28 mouse cellular contexts compared by ENCODE assay signal in the genomic region with DNA sequence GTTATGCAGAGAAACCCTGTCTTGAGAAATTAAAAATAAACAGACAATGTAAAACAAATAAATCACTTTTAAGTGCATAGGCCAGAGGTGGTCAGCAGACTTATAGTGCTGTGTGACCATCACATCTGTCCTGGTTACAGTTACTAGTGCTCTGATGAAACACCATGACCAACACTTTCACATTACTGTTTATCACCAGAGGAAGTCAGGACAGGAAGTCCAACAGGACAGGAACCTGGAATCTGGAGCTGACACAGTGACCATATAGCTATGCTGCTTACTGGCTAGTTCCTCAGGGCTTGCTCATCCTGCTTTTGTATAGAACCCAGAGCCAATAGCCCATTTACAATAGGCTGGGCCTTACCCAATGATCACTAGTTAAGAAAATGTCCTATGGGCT. TPM values are rescaled to one million over a fixed set of nuclear protein-coding genes. Genes with fewer than 3 reads are reported as not detected.
A peak's percentile ranks its signal among the peaks of the same experiment; 100 is the strongest.
DNase-seq lines count a peak whose midpoint lies in the region; ATAC-seq lines count a peak whose summit lies in the region.
"Had no signal": no experiment of that assay in that cellular context is flagged by ENCODE, and none has a peak within 500 bp of the region (broad histone marks: within the 10 kb centered on the region; RNA-seq: fewer than 3 reads in every experiment).

No protein-coding gene starts in this region.

- H3K4me1 ChIP-seq in liver, embryonic 13.5 days (replicated peaks), result peaks cover 91% of the 10 kb centered on the region
- peaks cover 37% of the 10 kb centered on the region for H3K4me1 ChIP-seq in liver, embryonic 11.5 days (replicated peaks; ENCODE audit: control insufficient read depth, insufficient read depth, low read length)
- peaks cover 94% of the 10 kb centered on the region for H3K4me1 ChIP-seq in liver, embryonic 15.5 days (replicated peaks)
- peaks cover 14% of the 10 kb centered on the region for H3K4me1 ChIP-seq in hindbrain, embryonic 16.5 days (ENCODE audit: control insufficient read depth, insufficient read depth, low read depth, low read length)

- no peaks in the 10 kb centered on the region for H3K36me3 ChIP-seq in liver, embryonic 13.5 days
- no peaks in the 10 kb centered on the region for H3K36me3 ChIP-seq in liver, embryonic 11.5 days (ENCODE audit: control insufficient read depth, insufficient read depth, low read length)
- H3K36me3 ChIP-seq in liver, embryonic 15.5 days (replicated peaks), result no peaks in the 10 kb centered on the region
- no peaks in the 10 kb centered on the region for H3K36me3 ChIP-seq in hindbrain, embryonic 16.5 days (ENCODE audit: control insufficient read depth, insufficient read depth, low read length)
- H3K36me3 ChIP-seq: heart, embryonic 13.5 days; limb, embryonic 13.5 days; midbrain, embryonic 12.5 days; neural tube, embryonic 13.5 days had no signal

- 0 out of 2 replicates have a peak overlapping the region, but pooled peaks have one; percentile 61 for H3K9ac ChIP-seq in liver, embryonic 13.5 days
- no peak overlapping the region for H3K9ac ChIP-seq in liver, embryonic 11.5 days (ENCODE audit: low read depth, low read length)
- H3K9ac ChIP-seq in liver, embryonic 15.5 days, result no peak overlapping the region
- no peak overlapping the region for H3K9ac ChIP-seq in hindbrain, embryonic 16.5 days (ENCODE audit: low read depth, low read length)
- H3K9ac ChIP-seq: heart, embryonic 13.5 days; hindbrain, embryonic 14.5 days; limb, embryonic 13.5 days; midbrain, embryonic 12.5 days; neural tube, embryonic 13.5 days had no signal

- H3K4me2 ChIP-seq in liver, embryonic 13.5 days, result no peak overlapping the region
- no peak overlapping the region for H3K4me2 ChIP-seq in liver, embryonic 11.5 days
- H3K4me2 ChIP-seq in liver, embryonic 15.5 days, result no peak overlapping the region
- no peak overlapping the region for H3K4me2 ChIP-seq in hindbrain, embryonic 16.5 days (ENCODE audit: low read length)
- H3K4me2 ChIP-seq: heart, embryonic 13.5 days; hindbrain, embryonic 14.5 days; limb, embryonic 13.5 days; midbrain, embryonic 12.5 days; neural tube, embryonic 13.5 days had no signal

- no peak overlapping the region for H3K4me3 ChIP-seq in liver, embryonic 13.5 days (replicated peaks)
- no peak overlapping the region for H3K4me3 ChIP-seq in liver, embryonic 11.5 days (ENCODE audit: low read depth, low read length)
- no peak overlapping the region for H3K4me3 ChIP-seq in liver, embryonic 15.5 days (replicated peaks)
- H3K4me3 ChIP-seq in hindbrain, embryonic 16.5 days (ENCODE audit: low read length), result no peak overlapping the region
- H3K4me3 ChIP-seq: heart, adult 2 months; heart, embryonic 13.5 days; limb, embryonic 13.5 days; megakaryocyte, embryonic 14.5 days; midbrain, embryonic 12.5 days; neural tube, embryonic 13.5 days had no signal

- H3K27ac ChIP-seq in liver, embryonic 13.5 days, result peak overlapping the region; percentile 88; the same call in 1 of the 2 replicates
- H3K27ac ChIP-seq in liver, embryonic 11.5 days (ENCODE audit: low read depth, low read length), result no peak overlapping the region
- peak overlapping the region; percentile 80 for H3K27ac ChIP-seq in liver, embryonic 15.5 days (replicated peaks)
- H3K27ac ChIP-seq in hindbrain, embryonic 16.5 days (ENCODE audit: low read depth, low read length), result no peak overlapping the region
- H3K27ac ChIP-seq: heart, adult 2 months; heart, embryonic 13.5 days; hindbrain, embryonic 14.5 days; limb, embryonic 13.5 days; midbrain, embryonic 12.5 days; neural tube, embryonic 13.5 days; stomach, postnatal 0 days had no signal

- no peaks in the 10 kb centered on the region for H3K9me3 ChIP-seq in liver, embryonic 13.5 days (replicated peaks)
- H3K9me3 ChIP-seq in liver, embryonic 11.5 days (ENCODE audit: control insufficient read depth, low read length), result no peaks in the 10 kb centered on the region
- no peaks in the 10 kb centered on the region for H3K9me3 ChIP-seq in liver, embryonic 15.5 days (replicated peaks)
- H3K9me3 ChIP-seq in hindbrain, embryonic 16.5 days (ENCODE audit: control insufficient read depth, low read length), result no peaks in the 10 kb centered on the region
- H3K9me3 ChIP-seq: heart, embryonic 13.5 days; limb, embryonic 13.5 days; megakaryocyte, embryonic 14.5 days; midbrain, embryonic 12.5 days; neural tube, embryonic 13.5 days had no signal

- no peaks in the 10 kb centered on the region for H3K27me3 ChIP-seq in liver, embryonic 13.5 days
- H3K27me3 ChIP-seq in liver, embryonic 11.5 days (replicated peaks; ENCODE audit: control insufficient read depth, insufficient read depth, low read length), result no peaks in the 10 kb centered on the region
- no peaks in the 10 kb centered on the region for H3K27me3 ChIP-seq in liver, embryonic 15.5 days
- no peaks in the 10 kb centered on the region for H3K27me3 ChIP-seq in hindbrain, embryonic 16.5 days (replicated peaks; ENCODE audit: control insufficient read depth, insufficient read depth, low read length)
- H3K27me3 ChIP-seq: limb, embryonic 13.5 days; megakaryocyte, embryonic 14.5 days; midbrain, embryonic 12.5 days; neural tube, embryonic 13.5 days had no signal

- no peak for ATAC-seq in liver, embryonic 13.5 days (ENCODE audit: low read depth)
- no peak for ATAC-seq in liver, embryonic 11.5 days (replicated peaks; ENCODE audit: low FRiP score)
- peak; percentile 22; the same call in 1 of the 2 replicates for ATAC-seq in common myeloid progenitor, adult 5-6 weeks (replicated peaks; ENCODE audit: low read depth, poor library complexity, severe bottlenecking)
- no peak for ATAC-seq in liver, embryonic 15.5 days (ENCODE audit: insufficient read depth)
- ATAC-seq in monocyte, adult 5-6 weeks (replicated peaks; ENCODE audit: insufficient number of reproducible peaks, low FRiP score, low TSS enrichment, poor library complexity, severe bottlenecking), result peak; percentile 47
- ATAC-seq in hindbrain, embryonic 16.5 days, result no peak
- ATAC-seq: forebrain, embryonic 14.5 days; inflammation-experienced regulatory T-cells, adult 6 months had no signal

- DNase-seq in liver, embryonic 13.5 days, result no peak
- DNase-seq in liver, embryonic 11.5 days (ENCODE audit: low spot score), result no peak
- DNase-seq in T-cell, adult 2 months (ENCODE audit: low spot score), result no peak
- DNase-seq: adrenal gland, postnatal 10 days; cerebellum, adult 11-12 months; cerebellum, postnatal 10 days; gastrocnemius, postnatal 25 days; heart, adult 2 months; heart, postnatal 10 days; kidney, adult 11 months; kidney, postnatal 14 days; lung, adult 2 months; lung, postnatal 14 days; retina, postnatal 1 day; thymus, adult 18-20 months had no signal

RNA-seq across cellular contexts. Expression of gene Klf13, which starts 51.0 kb away (rescaled TPM):
- polyA plus RNA-seq in liver, embryonic 13.5 days (2015; fragmentation: Nextera tagmentation; extraction: Ambion mirVana), result 13.6 and 14.1 TPM in 2 replicates
- polyA plus RNA-seq in liver, embryonic 11.5 days (2014; fragmentation: Nextera tagmentation; extraction: Ambion mirVana), result 20.0 and 20.9 TPM in 2 replicates
- total RNA-seq in common myeloid progenitor, adult 5-6 weeks (2017), result 16.4 and 20.1 TPM in 2 replicates
- 15.3 and 15.6 TPM in 2 replicates for polyA plus RNA-seq in liver, embryonic 15.5 days (2015; fragmentation: Nextera tagmentation; extraction: Ambion mirVana)
- total RNA-seq in monocyte, adult 5-6 weeks (2017), result 106 to 183 TPM (median 115 TPM) in 3 replicates
- polyA plus RNA-seq in hindbrain, embryonic 16.5 days (2015; fragmentation: Nextera tagmentation; extraction: Ambion mirVana), result 22.1 and 23.9 TPM in 2 replicates

Comparison
In these comparisons a context has a peak if more than half of its experiments do, and no peak if none do; other contexts are left out.
1. H3K27ac ChIP-seq: peak in liver, embryonic 13.5 days (single experiment) and liver, embryonic 15.5 days (single experiment); none in liver, embryonic 11.5 days (single experiment) and hindbrain, embryonic 16.5 days (single experiment).
2. ATAC-seq: peak in common myeloid progenitor, adult 5-6 weeks (single experiment) and monocyte, adult 5-6 weeks (single experiment); none in liver, embryonic 13.5 days (single experiment), liver, embryonic 11.5 days (single experiment), liver, embryonic 15.5 days (single experiment) and hindbrain, embryonic 16.5 days (single experiment).